Comparison of ENCODE assay signal across 20 mouse cellular contexts in genomic region chr17:27318969-27319695, GRCm38 (mm10).
"Had no signal": no experiment of that assay in that cellular context is flagged by ENCODE, and none has a peak within 500 bp of the region (broad histone marks: within the 10 kb centered on the region; RNA-seq: fewer than 3 reads in every experiment).

No protein-coding gene starts in this region.

- H3K9ac ChIP-seq: limb, embryonic 12.5 days; limb, embryonic 15.5 days; liver, embryonic 14.5 days; liver, postnatal 0 days; lung, embryonic 14.5 days; midbrain, embryonic 12.5 days; midbrain, embryonic 15.5 days; neural tube, embryonic 13.5 days had no signal

- H3K27me3 ChIP-seq: limb, embryonic 15.5 days; midbrain, embryonic 15.5 days; neural tube, embryonic 13.5 days had no signal

- H3K9me3 ChIP-seq: limb, embryonic 12.5 days; limb, embryonic 15.5 days; midbrain, embryonic 12.5 days; midbrain, embryonic 15.5 days; neural tube, embryonic 13.5 days had no signal

- H3K27ac ChIP-seq: kidney, postnatal 0 days; left cerebral cortex, adult 2 months; limb, embryonic 12.5 days; limb, embryonic 15.5 days; liver, embryonic 14.5 days; macrophage; midbrain, embryonic 12.5 days; midbrain, embryonic 15.5 days; neural tube, embryonic 13.5 days; stomach, postnatal 0 days had no signal

- DNase-seq: layer of hippocampus, postnatal 36 days; liver, postnatal 0 days; lung, embryonic 14.5 days; right cerebral cortex, adult 18-20 months; right cerebral cortex, postnatal 14 days; right cerebral cortex, postnatal 4 days; thymus, adult 18-20 months; thymus, postnatal 36 days had no signal

- H3K4me2 ChIP-seq: limb, embryonic 12.5 days; limb, embryonic 15.5 days; liver, embryonic 11.5 days; midbrain, embryonic 12.5 days; midbrain, embryonic 15.5 days; neural tube, embryonic 13.5 days had no signal

- ATAC-seq: intestine, postnatal 0 days; liver, postnatal 0 days; midbrain, embryonic 15.5 days had no signal

- H3K4me3 ChIP-seq: left cerebral cortex, adult 2 months; limb, embryonic 12.5 days; limb, embryonic 15.5 days; midbrain, embryonic 12.5 days; midbrain, embryonic 15.5 days; neural tube, embryonic 13.5 days had no signal

- H3K36me3 ChIP-seq: limb, embryonic 12.5 days; limb, embryonic 15.5 days; midbrain, embryonic 12.5 days; midbrain, embryonic 15.5 days; neural tube, embryonic 13.5 days had no signal
